Mouse (Mus musculus) layer of hippocampus, postnatal 10 days (tissue): ENCODE results near the gene Tns1. TPM values are rescaled to one million over a fixed set of nuclear protein-coding genes. Genes with fewer than 3 reads are reported as not detected.
A peak's percentile ranks its signal among the peaks of the same experiment; 100 is the strongest.

Experiments used
- DNase-seq, 2 experiments: peaks; one replicate each; pipeline ENCODE4 v3.0.0; 2021; ENCODE audit warnings: low spot score in 2 of 2
- total RNA-seq, 2 experiments: library from RNA; stranded (reverse); gene quantifications; 2 replicates each; pipeline ENCODE4 v1.2.3; 2021

Gene Tns1
- total RNA-seq, 2 experiments from 2014 or later, result 35.2 to 35.3 TPM

GRCm38 (mm10) chr1:73962668-73963371 is 161.4 kb downstream of the Tns1 start:
- peak; percentile 48 to 54 for DNase-seq

GRCm38 (mm10) chr1:73962049-73962448 is 162.2 kb downstream of the Tns1 start:
- no peak for DNase-seq

DNA sequence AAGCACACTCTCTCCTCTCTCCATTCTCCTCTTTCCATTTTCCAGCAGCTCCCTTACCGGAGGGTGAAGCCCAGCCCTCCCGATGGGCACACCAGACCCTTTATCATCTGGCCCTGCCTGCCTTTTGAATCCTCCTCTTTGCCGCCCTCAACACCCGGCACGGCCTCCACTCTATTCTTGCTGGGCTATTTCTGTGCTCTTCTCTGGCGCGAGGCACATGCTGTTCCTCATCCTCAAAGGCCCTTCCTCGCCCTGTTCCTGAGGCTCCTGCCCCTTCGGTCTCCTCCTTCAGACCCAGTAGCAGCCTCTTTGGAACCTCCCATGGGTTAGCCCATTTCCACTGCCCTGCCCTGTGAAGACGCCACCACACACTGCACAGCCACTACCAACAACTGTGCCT is 164.5 kb downstream of the Tns1 start:
- DNase-seq, result no peak

- no peak for DNase-seq
Measured at GRCm38 (mm10) chr1:73959344-73959743, 164.9 kb downstream of the Tns1 start.

DNA sequence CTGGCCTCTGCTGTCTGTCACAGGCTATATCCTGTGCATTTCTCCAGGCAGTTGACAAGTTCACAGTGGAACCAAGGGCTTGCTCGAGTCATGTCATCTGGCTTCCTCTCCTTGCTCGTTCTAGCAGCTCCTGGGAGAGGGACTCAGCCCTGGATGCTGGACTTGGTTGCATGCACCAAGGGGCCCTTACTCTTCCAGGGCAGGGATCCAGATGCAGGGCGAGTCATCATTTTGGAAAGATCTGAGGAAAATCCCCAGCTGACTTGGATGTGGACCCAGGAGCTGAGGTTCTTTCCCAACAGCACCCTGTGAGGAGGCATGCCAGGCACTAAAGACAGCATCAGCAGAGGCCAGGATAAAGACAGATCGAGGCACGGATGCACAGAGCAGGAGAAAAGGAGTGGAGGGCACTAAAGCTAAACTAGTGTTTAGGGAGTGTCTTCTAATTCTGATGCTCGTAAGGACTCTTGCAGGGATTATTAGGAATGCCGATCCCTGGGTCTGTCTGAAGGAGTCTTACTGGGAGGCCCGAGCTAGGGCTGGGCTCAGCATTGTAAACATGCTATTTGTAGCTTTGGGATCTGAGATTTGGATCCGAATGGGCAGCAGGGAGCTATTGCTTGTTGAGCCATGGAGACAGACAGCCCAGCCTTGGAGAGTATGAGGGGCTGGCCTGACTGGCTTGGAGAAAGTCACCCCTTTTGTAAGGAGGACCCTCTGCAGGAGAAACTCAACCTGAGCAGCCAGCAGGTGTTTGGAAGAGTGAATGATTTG is 165.9 kb downstream of the Tns1 start:
- no peak for DNase-seq

GRCm38 (mm10) chr1:73957428-73957827 is 166.8 kb downstream of the Tns1 start:
- no peak for DNase-seq

DNA sequence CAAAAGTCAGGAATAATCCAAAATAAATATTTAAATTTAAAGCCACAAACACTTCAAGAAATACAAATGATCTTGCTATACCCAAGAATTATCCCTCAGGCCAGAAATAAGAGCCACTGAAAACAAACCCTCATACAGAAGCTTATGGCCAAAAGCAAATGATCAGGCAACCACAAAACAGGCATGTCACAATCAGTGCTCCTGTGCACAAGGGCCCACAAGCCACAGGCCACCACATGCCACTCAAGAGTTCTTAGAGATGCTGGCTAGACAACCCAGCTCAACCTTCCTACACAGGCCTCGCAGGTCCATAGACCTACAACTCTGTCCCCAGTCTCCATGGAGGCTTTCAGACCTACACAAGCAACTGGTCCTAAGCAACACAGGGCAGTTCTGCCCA is 167.9 kb downstream of the Tns1 start:
- no peak for DNase-seq

GRCm38 (mm10) chr1:73955259-73955842 is 168.9 kb downstream of the Tns1 start:
- no peak for DNase-seq

- no peak for DNase-seq
Measured at GRCm38 (mm10) chr1:73954614-73955013, 169.6 kb downstream of the Tns1 start.

DNA sequence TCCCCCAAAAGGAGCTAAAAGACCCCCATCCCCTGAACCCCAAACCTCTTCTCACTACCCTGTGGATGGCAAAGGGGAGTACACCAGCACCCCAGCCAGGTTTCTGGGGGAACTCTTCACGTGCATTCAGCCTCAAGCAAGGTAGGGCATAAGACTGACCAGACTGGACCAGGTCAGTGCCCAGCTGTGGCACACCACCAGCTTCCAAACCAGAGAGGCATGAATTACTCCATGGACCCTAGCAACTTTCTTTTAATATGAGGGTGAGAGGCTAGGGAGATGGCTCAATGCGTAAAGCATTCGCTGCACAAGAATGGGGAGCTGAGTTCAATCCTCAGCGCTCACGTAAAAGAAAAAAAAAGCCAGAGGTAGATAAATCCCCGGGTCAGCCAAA is 170.2 kb downstream of the Tns1 start:
- DNase-seq, result no peak

GRCm38 (mm10) chr1:73953317-73954014 is 170.8 kb downstream of the Tns1 start:
- no peak for DNase-seq

GRCm38 (mm10) chr1:73952598-73952997 is 171.7 kb downstream of the Tns1 start:
- DNase-seq, result no peak

DNA sequence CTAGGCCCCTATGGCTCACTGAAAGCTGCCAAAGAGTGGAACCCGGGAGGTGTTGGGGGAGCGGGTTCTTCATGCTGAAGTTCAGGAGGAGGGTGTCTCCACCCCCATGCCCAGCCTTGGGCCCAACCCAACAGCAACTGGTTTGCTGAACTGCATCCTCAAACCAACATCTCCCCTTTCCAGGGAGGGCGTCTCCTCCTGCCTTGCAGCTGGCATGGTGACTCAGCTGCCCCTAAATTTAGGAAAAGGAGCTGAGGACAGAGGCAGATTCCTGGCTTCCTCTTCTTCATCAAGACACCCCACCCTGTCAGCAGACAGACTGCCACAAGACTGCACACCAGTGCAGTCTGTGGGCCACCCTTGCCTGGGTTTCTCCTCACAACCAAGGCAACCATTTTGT is 173.1 kb downstream of the Tns1 start:
- no peak for DNase-seq

GRCm38 (mm10) chr1:73948757-73949156 is 175.5 kb downstream of the Tns1 start:
- DNase-seq, result no peak

- DNase-seq, result no peak
Measured at GRCm38 (mm10) chr1:73947525-73948304, 176.5 kb downstream of the Tns1 start.

- no peak for DNase-seq
Measured at GRCm38 (mm10) chr1:73946701-73947100, 177.5 kb downstream of the Tns1 start.

- DNase-seq, result peak; percentile 60 to 68
Measured at GRCm38 (mm10) chr1:73944393-73944792, 179.9 kb downstream of the Tns1 start.

DNA sequence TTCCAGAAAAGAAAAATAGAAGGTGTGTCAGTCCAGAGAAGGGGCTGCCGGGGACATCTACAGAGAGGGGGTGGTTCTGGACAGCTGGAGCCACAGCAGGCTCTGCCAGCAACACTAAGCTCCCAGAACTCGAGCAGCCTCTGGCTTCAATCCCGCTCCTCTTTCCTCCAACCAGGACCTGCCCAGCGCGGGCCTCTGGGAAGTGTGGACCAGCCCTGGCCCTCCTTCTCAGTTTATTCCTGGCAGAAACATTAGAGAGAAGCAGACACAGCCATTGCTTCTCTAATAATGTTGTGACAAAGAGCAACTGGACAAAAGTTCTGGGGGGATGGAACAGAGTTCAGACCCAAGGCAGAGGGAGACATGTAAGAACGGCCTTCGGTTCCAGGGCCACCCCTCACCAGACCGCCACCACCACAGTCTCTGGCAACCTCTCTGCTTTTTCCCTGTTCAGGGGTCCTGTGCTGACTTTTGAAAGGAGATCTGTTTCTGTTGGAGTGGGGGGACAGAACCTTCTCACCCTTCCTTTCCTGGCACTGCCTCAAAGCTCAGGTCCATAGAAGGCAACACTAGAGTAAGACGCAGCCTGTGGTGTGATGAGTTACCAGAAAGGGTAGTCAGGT is 180.5 kb downstream of the Tns1 start:
- DNase-seq, result peak; percentile 67 to 69

GRCm38 (mm10) chr1:73943255-73943654 is 181.0 kb downstream of the Tns1 start:
- DNase-seq, result peak in 1 of 2 experiments; percentile 28

DNA sequence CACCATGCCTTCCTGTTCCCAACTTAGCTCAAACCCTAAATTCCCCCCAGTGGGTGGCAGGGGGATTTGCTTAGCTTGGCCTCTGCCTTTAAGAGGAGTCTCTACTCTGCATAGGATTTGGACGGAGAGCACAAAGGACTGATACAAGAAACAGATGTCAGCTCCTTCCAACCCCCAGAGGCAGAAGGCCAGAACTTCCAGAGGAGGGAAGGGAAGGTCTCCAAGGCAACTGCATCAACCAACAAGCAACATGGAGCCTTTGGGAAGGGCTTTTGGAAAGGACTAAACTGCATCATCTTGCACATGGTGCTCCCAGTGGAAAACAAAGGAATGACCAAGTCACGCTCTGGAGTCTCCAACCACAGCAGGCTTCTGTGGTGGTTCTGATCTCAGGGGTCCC is 182.0 kb downstream of the Tns1 start:
- peak in 1 of 2 experiments; percentile 32 for DNase-seq
